Mouse (Mus musculus): ENCODE data around the gene 4933427D14Rik.

4933427D14Rik gene

DNA sequence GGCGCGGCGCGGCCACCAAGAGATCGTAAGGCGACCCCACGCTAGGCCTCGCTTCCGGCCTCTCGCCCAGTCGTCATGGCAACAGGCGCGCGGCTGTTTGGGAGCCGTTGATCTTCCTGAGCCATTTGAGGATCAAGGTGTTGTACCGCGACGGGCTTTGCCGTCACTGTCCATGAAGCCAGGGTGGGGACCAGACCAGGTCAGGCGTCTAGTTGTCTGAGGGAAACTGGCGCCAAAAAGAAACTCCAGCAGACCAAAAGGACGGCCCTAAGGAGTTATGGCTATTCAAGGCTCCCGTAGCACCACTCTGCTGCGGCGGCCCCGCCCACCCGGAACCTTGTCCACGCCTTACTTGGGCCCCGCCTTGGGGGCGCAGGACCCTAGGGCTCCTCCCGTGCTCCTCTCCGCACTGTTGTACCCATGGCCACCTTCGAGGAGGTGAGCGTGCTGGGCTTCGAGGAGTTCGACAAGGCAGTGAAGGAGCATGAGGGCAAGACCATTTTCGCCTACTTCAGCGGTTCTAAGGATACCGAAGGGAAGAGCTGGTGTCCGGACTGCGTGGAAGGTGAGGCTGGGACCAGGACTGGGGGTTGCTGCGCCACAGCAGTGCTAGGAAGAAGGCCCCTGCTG is at the start of gene 4933427D14Rik, which contains the start of gene Txndc17:
TSS of gene 4933427D14Rik (minus strand) at position 256 of the 630 bp plus-strand sequence.
TSS of gene Txndc17 (plus strand) at position 344 of the 630 bp plus-strand sequence.
- peak; percentile 81 to 85 for DNase-seq (ENCODE audit: low spot score in 2 of 2)

DNA sequence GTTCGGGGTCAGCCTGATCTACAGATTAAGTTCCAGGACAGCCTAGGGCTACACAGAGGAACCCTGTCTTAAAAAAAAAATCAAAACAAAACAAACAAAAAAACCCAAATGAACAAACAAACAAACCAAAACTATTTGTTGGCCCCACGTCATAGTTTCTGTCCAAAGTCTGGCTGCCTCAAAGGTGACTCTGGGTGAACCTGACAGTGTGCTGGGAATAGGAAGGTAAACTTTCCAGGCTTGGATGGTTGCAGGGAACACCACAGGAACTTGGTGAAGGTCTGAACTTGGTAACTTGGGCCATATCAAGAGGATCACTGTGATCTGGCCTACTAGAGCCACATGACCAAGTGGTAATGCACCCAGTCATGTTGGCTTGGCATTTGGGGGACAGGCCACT is 49.2 kb upstream of the 4933427D14Rik start:
- DNase-seq (ENCODE audit: low spot score in 2 of 2): no peak

DNA sequence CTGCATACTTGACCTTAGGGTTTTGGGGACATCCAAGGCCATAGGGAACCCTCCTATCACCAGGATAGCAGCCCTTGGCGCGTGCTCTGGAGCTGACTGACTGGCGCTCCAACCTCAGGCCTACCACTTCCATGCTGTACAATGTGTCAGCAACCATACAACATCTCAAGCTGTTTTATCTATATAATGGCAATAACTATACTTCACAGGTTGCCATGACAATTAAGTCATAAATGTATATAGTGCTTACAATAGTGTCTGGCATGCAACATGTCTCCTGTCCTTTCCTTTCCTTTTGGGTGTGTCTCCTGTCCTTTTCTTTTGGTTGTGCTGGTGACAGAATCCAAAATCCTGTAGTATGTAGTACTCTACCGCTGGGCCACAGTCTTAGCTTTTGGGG is 48.4 kb upstream of the 4933427D14Rik start:
- no peak for DNase-seq (ENCODE audit: low spot score in 2 of 2)

DNA sequence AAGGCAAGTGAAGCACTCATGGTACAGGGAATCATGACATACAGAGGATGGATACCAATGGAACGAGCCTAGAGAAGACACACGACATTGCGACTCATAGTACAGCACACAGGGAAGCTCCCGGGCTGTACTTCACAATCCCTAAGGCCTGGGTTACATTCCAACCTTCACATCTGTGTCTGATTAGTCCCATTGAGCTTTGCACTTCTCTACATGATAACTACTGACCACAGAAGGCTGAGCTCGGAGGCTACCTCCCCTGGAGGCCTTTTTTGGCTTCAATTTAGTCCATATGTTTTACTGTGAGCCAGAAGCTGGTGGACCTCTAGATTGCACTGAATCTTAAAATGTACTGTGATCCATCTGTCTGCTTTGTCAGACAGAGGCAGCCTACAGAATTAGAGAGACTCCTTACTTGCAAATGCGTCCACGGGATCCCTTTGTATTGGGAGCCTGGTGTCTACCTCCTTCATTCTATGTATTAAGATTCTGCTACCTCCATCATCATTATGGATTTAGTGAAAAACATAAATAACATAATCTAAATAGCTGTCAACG is 38.0 kb upstream of the 4933427D14Rik start:
- peak in 1 of 2 experiments; percentile 30 for DNase-seq (ENCODE audit: low spot score in 2 of 2)

DNA sequence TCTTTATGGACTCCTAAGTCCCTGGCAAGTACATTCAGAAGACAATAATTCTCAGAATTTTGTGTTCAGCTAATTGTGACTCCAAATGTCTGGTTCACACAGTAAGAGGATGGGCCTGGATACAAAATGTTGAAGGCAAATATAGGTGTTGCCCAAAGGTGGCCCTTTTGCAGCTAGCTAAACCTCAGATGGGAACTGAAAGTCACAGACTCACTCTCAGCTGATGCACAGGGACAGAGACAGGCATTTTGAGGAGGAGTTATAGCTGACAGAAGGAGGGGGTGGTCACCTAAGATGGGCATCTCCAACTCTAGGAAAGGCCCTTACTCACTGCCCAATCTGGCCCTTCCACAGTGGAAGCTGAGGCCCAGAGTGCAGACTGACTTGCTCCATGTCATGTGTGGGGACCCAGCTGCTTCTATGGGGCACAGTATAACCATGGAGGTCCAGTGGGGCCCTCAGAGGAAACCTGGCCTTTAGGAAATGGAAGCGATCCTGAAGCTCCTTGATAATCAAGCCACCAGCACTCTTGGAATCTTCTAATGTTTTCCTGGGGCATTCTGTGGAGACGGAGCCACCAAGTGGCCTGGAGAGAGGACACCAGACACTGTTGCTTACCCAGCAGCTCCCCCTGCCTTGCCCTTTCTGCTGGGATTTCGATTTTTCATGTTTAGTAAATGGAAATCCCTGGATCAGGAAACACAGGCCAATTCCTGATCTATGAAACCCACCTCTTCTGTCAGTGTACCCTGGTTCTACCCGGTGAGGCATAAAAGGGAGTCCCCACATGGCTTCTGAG is 33.0 kb upstream of the 4933427D14Rik start:
- DNase-seq (ENCODE audit: low spot score in 2 of 2): no peak

DNA sequence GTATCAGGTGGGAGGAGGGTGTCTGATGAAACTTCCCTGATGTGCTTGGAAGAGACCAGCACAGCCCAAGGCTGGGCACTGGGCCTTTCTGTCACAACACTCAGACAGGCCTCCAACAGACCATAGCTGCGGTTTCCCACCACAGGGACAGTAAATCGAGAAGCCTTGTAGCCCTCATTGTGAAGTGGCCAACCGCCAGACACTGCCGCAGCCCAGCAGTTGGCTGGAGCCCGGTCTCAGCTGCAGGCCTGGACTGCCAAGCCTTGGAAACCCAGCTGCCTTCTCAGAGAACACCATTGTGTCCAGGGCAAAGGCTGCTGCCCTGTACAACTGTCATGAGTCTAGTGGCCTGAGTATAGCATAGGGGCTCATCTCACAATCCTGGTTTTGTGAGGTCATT is 26.8 kb upstream of the 4933427D14Rik start:
- DNase-seq (ENCODE audit: low spot score in 2 of 2): peak; percentile 29 to 31

DNA sequence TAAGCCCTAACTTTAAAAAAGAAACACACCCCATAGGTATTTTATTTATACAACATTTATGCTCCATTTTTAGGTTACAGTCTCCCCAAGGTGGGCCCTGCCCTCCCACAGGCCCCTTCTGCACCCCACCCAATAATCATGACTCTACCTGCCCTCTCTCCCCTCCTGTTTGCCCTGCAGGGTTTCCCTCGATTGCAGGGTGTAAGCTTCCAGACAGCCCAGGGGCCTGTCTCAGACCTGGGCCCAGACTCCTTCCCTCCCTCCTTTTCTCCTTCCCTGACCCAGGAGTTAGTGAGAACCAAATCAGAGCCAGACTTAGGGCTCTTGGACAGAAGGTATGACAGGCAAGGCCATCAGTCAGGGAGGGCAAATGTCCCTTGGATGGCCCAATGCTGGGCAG is 25.7 kb upstream of the 4933427D14Rik start:
- DNase-seq (ENCODE audit: low spot score in 2 of 2): no peak

DNA sequence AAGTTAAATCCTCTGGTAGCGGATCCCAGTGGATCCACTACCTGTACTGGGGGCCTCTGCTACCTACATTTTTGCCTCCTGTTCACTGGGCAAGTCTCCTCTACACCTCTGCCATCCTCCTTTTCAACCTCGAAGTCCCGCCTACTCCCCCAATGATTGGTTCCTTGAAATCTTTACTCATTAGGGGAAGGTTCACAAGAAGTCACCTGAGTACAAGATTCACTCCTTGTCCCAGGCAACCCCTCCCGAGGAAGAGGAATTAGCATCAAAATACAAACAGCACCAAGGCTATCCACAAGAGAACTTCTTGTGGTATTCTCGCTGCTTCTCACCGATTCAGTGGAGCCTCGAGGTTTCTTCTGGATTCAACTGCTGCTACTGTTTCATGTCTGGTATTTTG is 24.8 kb upstream of the 4933427D14Rik start:
- no peak for DNase-seq (ENCODE audit: low spot score in 2 of 2)

DNA sequence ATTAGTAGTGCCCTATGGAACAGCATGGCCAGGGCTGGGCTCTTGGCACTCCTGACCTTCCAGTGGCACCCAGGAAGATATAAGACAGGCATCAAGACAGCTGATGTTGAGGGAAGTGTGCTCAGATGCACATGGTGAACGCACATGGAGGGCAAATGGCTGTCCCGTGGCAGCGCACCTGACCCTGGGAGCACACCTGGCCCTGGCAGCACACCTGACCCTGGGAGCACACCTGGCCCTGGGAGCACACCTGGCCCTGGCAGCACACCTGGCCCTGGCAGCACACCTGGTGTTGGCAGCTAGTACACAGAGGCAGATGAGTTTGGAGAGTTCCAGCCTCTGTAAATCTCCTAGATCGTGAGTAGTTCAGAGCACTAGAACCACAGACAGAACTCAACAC is 21.3 kb upstream of the 4933427D14Rik start:
- no peak for DNase-seq (ENCODE audit: low spot score in 2 of 2)

DNA sequence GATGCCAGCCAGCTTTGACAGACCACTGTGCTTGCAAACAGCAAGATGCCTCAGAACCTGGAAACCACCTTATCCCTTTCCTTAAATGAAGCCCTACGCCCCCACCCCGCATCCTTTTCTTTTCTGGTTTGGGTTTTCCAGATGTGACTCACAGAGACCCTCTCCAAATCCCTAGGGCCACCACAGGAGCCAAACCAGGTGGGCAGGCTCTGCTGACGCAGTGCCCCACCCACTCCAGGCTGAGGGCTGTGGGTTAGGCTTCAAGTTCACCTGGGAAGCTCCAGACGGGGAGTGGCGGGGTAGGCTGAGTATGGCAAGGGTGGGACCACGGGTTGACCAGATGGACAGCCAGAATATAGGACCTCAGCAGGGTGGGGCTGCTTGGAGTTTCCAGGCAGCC is 19.6 kb upstream of the 4933427D14Rik start:
- DNase-seq (ENCODE audit: low spot score in 2 of 2): no peak

DNA sequence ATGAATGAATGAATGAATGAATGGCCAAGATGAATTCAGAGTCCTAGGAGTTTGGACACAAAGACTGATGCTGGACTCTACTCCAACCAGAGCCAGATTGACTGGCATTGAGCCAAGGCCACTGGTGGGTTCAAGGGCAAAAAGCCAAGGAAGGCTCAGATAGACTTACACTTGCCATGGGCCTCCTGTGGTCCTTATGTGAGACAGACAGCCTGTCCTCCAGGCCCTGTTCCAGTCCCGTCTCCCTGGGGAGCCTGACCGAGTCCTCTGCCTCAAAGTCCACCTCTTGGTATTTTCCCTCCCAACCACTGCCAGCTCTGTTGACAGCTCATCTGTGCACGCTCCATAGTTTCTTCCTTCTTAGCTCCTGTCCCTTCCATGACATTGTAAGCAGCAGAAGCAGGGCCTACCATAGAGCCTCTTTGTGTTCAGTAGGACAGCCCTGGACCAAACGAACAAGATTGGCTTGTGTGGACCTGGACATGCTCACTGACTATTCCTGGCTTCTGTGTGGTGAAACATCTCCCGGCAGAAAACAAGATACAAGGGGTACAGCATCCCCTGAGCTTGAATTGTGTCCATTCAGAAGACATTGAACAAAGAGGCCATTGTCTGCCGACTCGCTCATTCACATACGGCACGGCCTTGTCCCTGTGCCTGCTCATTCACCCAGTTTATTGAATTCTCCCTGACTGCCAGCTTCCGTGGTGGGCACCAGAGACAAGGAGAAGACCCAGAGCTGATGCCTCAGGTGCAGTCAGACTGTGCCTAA is 18.9 kb upstream of the 4933427D14Rik start:
- no peak for DNase-seq (ENCODE audit: low spot score in 2 of 2)

DNA sequence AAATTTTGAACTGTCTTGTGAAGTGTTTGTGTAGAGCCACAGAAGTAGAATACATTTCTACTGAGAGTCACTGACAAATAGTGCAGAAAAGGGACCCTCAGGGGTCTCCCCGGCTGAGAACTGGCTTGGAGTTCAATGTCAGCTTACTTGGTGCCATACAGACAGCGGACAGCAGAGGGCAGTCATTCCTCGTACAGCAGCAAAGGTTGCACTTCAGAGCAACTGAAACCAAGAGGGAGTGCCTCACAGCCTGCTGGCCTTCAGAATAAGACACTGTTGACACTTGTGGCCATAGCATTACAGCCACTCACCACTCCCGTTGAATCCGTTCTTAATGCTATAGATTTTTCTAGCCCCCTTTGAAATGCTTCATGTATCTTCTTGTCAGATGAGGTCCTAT is 17.6 kb upstream of the 4933427D14Rik start:
- peak; percentile 51 to 68 for DNase-seq (ENCODE audit: low spot score in 2 of 2)

DNA sequence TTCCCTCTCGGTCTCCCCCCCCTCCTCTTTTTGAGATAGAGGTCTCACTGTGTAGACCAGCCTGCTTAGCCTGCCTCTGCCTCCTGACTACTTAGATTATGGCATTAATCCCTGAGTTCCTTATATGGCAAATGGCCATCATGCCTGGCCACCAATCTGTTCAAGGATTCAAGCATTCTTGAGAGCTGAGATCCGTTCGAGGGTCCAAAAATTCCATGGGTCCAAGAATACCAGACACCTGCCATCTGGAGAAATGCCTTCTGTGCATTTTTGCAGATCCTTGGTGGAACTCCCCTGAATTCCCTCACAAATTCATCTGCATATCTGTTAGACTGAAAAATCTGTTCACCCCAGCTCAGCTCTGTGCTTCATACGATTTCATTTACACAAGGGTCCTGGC is 16.2 kb upstream of the 4933427D14Rik start:
- no peak for DNase-seq (ENCODE audit: low spot score in 2 of 2)

DNA sequence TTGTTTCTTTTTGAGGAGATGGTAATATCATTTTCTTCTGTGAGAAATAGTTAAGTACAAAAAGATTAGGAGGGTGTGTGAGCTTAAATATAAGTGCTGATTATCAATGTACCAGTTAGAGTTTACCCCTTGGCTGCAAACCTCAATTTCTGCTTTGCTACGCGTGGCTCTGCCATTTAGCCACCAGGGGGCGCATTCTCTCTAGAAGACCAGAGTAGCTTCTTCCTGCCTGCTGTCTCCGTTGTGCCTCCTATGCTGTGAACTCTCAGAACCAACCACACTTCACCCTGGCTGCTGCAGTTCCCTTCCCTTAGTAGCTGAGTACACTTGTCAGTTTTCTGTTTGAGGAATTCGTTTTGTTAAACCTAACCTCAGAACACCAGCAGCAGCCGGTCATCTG is 14.0 kb upstream of the 4933427D14Rik start:
- peak; percentile 49 for DNase-seq (ENCODE audit: low spot score in 2 of 2)

DNA sequence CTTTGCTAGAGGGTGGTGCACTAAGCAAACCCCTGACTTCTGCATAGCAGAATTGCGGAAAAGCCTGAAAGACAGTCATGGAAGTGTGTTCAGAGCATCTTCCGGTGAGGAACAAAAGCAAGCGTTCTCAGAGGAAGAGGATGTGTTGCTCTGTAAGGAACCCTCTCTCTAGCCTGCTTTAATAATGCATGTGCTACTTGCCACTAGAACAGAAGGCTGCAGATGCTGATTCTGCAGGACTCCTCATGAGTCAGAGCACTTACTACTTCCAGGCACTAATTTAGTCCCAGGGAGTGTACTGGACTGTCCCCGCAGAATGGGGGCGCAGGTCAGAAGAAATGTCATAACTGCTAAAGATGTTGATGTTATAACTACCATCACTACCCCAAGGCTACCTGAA is 9.9 kb upstream of the 4933427D14Rik start:
- no peak for DNase-seq (ENCODE audit: low spot score in 2 of 2)

DNA sequence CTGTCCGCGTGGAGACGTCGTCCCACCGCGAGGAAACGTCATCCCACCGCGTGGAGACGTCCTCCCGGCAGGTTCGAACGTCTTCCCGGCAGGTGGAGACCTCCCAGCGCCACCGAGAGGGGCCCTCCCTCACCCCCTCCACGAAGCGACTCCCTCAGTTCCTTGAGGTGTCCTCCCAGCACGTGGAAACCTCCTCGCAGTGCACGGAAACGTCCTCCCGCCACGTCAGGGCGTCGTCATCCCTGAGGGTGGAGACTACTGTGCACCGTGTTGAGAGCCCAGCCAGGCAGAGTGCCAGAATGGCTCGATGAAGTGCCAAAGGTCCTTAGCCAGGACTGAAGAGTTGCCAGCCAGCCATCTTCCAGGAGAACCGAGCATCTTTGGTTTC is 8.1 kb upstream of the 4933427D14Rik start, which contains the start of gene Med31:
TSS of gene Med31 (minus strand) at position 183 of the 388 bp plus-strand sequence.
- peak; percentile 73 to 75 for DNase-seq (ENCODE audit: low spot score in 2 of 2)

DNA sequence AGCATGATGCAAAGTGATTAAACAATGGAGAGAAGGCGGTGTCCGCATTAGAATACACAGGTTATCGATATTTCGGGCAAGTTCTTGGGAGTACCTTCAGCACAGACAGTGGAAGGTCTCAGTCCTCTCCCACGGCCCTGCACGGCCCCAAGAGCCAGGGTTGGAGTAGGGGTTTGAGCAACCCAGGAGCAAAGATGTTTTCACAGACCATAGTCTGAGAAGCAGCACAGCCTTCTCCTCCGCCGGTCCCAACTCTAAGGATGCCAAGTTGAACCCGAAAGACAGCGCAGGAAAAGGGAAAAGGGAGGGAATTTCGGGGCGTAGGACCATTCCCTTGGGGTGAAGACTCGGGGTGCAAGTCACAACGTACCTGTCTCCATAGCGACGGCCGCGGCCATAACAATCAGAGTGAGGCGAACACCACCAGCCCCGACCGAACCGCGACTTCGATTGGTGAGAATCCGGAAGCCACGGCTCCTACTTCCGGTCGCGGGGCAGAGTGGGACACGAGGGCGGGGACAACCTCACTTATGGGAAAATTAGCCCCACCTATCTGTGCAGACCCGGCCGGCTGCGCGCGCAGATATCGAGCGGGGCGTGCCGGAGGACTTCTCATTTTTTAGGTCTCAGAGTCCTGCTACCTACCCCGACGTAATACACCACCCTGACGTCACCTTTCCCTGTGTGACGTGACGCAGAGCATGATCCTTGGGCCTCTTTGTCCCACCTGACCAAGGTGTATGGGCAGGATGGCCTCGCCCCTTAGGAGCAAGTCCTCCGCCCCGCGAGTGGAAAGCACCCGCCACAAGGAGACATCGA is 7.5 kb upstream of the 4933427D14Rik start:
- peak; percentile 95 for DNase-seq (ENCODE audit: low spot score in 2 of 2)

DNA sequence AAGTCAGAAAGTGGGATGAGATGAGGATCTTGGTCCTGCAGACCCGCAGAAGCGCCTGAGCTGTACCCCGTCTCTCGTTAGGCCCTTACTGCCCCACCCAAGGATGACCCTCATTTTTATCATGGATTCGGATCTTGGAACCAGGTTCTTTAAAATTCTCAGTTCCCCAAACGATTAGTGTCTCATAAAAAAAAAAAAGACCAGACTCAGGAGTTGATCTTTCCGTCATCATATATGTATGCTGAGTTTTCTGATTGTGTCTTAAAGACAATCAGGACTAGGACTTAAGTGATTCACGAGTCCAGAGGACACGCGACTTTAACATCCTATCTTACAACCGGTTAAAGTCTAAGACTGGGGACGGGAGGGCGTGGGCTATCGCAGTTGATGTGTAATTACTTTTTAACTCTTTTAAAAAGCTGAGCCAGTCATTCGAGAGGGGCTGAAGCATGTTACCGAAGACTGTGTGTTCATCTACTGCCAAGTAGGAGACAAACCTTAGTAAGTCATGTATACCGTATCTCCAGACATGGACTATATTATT is 647 bp upstream of the 4933427D14Rik start:
- no peak for DNase-seq (ENCODE audit: low spot score in 2 of 2)

DNA sequence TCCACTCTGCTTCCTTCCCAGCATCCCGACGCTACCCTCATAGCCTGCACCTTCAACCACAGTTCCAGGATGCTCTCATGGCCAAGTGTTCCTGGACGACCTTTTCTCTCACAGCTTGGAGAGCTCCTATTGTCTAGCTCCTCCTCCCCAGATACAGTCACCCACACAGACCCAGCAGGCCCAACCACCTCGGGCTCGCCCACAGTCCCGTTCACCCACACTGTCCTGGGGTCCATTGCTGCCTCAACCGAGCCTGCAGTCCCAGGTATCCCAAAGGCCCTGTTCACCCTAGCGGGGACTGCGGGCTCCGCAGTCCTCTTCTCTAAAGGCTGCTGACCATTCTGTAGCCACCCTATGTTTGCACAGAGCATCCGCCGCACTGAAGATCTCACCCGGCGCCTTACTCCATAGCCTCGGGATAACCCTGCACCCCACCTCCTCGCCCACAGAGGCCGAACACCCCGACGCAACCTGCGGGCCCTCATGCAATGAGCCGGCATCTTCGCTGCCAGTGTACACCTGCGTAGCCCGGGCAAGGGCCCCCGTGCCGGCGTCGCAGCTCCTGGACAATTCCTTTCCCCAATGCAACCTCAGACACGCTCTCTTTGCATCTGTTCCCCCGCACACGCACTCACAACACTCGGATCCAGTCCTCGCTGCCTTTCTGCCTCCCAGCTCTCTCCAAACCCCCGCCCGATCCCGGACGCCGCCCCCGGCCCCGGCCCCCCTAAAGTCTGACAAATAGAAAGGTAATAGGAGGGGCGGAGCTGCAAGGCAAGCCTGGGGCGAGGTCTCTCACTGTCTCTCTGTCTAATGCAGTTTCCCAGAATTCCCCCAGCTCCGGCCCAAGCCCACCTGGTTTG is 687 bp downstream of the 4933427D14Rik start, which contains the start of gene Gm43951:
TSS of gene Gm43951 (minus strand) at position 500 of the 863 bp plus-strand sequence.
- DNase-seq (ENCODE audit: low spot score in 2 of 2): peak; percentile 39 to 44

DNA sequence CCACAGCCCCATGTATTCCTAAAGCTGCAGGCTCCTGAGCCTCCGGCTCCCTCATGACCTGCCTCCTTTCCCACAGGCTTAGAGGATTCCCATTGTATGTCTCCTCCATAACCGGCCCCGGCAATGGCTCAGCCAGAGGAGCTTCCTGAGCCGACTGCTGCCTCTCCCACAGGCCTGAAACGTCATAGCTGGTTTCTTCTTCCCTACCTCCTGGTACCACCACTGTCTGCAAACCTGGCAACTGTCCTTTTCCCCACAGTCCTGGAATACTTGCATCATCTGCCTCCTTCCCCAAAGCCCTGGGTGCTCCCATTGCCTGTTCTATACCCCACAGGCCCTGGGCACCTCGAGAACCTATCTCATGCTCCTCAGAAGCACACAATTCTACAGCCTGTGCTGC is 2.0 kb downstream of the 4933427D14Rik start:
- no peak for DNase-seq (ENCODE audit: low spot score in 2 of 2)
